ENCODE assay signal across 9 mouse cellular contexts in the genomic region with DNA sequence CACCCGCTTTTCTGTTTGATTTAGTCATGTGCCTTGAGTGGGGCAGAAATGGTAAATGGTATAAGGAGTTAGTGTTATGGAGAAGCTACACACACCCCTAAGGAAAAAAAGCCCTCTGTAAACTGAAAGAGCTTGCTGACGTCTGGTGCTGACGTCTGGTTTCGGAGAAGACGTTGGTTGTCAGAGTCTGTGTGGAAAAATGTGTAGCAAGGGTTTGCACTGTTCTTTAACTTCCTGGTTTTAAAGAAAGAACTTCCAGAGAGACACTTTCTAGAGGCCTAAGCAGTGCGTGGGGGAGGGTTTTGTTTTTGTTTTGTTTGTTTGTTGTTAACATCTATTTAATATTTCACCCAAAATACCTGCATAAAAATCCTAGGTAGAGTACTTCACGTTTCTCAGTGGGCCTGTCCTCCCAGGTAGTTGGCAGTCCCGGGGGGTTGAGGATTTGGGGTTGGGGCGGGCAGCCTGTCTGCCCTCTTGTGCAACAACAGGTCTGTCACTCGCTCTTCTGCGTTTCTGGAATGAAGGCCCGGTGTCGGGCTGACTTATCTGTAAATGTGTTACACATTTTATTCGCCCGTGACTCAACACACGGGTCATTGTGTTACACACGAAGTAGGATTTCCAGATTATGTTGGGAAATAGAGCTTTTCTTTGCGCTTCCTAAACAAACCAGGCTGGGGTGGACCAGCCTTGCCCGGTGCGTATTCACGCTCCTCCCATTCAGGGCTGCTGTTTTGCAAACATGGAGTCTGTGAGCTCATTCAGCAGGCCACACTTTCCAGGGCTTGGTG. TPM values are rescaled to one million over a fixed set of nuclear protein-coding genes. Genes with fewer than 3 reads are reported as not detected.
DNase-seq lines count a peak whose midpoint lies in the region; ATAC-seq and TF ChIP-seq lines count a peak whose summit lies in the region.
"Had no signal": no experiment of that assay in that cellular context is flagged by ENCODE, and none has a peak within 500 bp of the region (broad histone marks: within the 10 kb centered on the region; RNA-seq: fewer than 3 reads in every experiment).

No protein-coding gene starts in this region.

- DNase-seq in layer of hippocampus, adult 2 months (ENCODE audit: low spot score in 2 of 2) = no peak
- no peak for DNase-seq in layer of hippocampus, postnatal 36 days
- DNase-seq in gonadal fat pad, adult 2 months (ENCODE audit: low read depth) = peak; percentile 79
- no peak for DNase-seq in neural tube, embryonic 10.5 days (ENCODE audit: extremely low spot score, low spot score)
- DNase-seq in cerebellum, adult 9-11 months = no peak
- DNase-seq in embryo, embryonic 11 days = no peak

- H3K9ac ChIP-seq in liver, embryonic 12.5 days = no peak overlapping the region
- H3K9ac ChIP-seq in stomach, embryonic 14.5 days (replicated peaks; ENCODE audit: low read depth, low read length) = no peak overlapping the region
- H3K9ac ChIP-seq: forebrain, embryonic 13.5 days had no signal

- TF ChIP-seq CTCF in layer of hippocampus, adult 2 months (conservative IDR thresholded peaks at IDR 0.05) = no peak

- H3K9me3 ChIP-seq in liver, embryonic 12.5 days (replicated peaks) = no peaks in the 10 kb centered on the region
- H3K9me3 ChIP-seq in stomach, embryonic 14.5 days (ENCODE audit: control insufficient read depth, low read depth, low read length) = no peaks in the 10 kb centered on the region
- H3K9me3 ChIP-seq: forebrain, embryonic 13.5 days had no signal

- ATAC-seq in liver, embryonic 12.5 days = no peak
- ATAC-seq in stomach, embryonic 14.5 days (ENCODE audit: insufficient number of reproducible peaks, insufficient read depth, low FRiP score, low read depth) = no peak
- ATAC-seq: forebrain, embryonic 13.5 days had no signal

- 62% methylated on average over 21 of the region's 21 CpGs for WGBS in liver, embryonic 12.5 days (ENCODE audit: insufficient replicate concordance)
- WGBS in stomach, embryonic 14.5 days = 64% methylated on average over 21 of the region's 21 CpGs

- H3K4me1 ChIP-seq in liver, embryonic 12.5 days = peaks cover 24% of the 10 kb centered on the region
- peaks cover 24% of the 10 kb centered on the region for H3K4me1 ChIP-seq in stomach, embryonic 14.5 days (ENCODE audit: control insufficient read depth, insufficient read depth, low read length)

- no peak overlapping the region for H3K4me2 ChIP-seq in liver, embryonic 12.5 days
- H3K4me2 ChIP-seq in stomach, embryonic 14.5 days (replicated peaks; ENCODE audit: low read depth, low read length) = no peak overlapping the region
- H3K4me2 ChIP-seq: forebrain, embryonic 13.5 days had no signal

- H3K27me3 ChIP-seq in liver, embryonic 12.5 days (replicated peaks) = no peaks in the 10 kb centered on the region
- no peaks in the 10 kb centered on the region for H3K27me3 ChIP-seq in stomach, embryonic 14.5 days (ENCODE audit: control insufficient read depth, insufficient read depth, low read length)

- H3K36me3 ChIP-seq in liver, embryonic 12.5 days = peaks cover 67% of the 10 kb centered on the region
- H3K36me3 ChIP-seq in stomach, embryonic 14.5 days (ENCODE audit: control insufficient read depth, insufficient read depth, low read length) = peaks cover 45% of the 10 kb centered on the region

- peak overlapping the region; percentile 56; the same call in 1 of the 2 replicates for H3K27ac ChIP-seq in layer of hippocampus, adult 2 months
- peak overlapping the region; percentile 32; the same call in 1 of the 2 replicates for H3K27ac ChIP-seq in liver, embryonic 12.5 days
- H3K27ac ChIP-seq in stomach, embryonic 14.5 days (ENCODE audit: low read length) = peak overlapping the region; percentile 58
- H3K27ac ChIP-seq: forebrain, embryonic 13.5 days had no signal

- no peak overlapping the region for H3K4me3 ChIP-seq in layer of hippocampus, adult 2 months
- no peak overlapping the region for H3K4me3 ChIP-seq in liver, embryonic 12.5 days
- H3K4me3 ChIP-seq in stomach, embryonic 14.5 days (ENCODE audit: low read depth, low read length) = no peak overlapping the region
- H3K4me3 ChIP-seq: forebrain, embryonic 13.5 days had no signal

RNA-seq across cellular contexts. Expression of a gene that starts 6.5 kb away (rescaled TPM):
- total RNA-seq in layer of hippocampus, adult 2 months (2021) = 10 to 100 TPM; 70.3 to 77.0 TPM
- 10 to 100 TPM; 72.7 to 75.3 TPM for total RNA-seq in layer of hippocampus, postnatal 36 days (2021)
- 32.5 and 37.8 TPM in 2 replicates for polyA plus RNA-seq in gonadal fat pad, adult 2 months (2012; rRNA removed)
- polyA plus RNA-seq in liver, embryonic 12.5 days (2016; fragmentation: Nextera tagmentation; extraction: Ambion mirVana) = 18.6 and 19.7 TPM in 2 replicates
- polyA plus RNA-seq in stomach, embryonic 14.5 days (2014; fragmentation: Nextera tagmentation; extraction: Ambion mirVana) = 37.9 and 45.1 TPM in 2 replicates
